Mouse (Mus musculus): ENCODE data around the gene Relb.

DNA sequence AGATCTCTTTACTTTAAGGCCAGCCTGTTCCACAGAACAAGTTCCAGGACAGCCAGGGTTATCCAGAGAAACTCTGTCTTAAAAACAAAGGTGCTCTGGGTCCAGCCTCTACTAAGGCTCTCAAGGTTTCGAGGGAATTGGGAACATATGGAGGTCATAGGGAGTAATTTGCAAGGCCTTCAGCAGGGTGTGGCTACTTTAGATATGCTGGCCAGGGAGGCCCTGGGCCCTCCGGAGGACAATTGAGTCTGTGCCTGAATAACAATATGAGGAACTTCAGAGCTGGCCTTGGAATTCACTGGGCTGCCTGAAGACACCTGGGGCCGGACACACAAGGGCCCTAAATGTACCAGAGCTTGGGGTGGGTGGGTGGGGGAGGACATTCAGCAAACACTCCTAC is 53.7 kb downstream of the Relb start:
- TF ChIP-seq CTCF (IDR thresholded peaks at IDR 0.05; ENCODE audit: borderline replicate concordance, control insufficient read depth, extremely low read depth, insufficient read depth, low read length, poor library complexity) (no peak), POLR2A (IDR thresholded peaks at IDR 0.05; ENCODE audit: control insufficient read depth, extremely low read depth, insufficient read depth, low read length, poor library complexity) (no peak)

Measured in thymus, adult 2 months (tissue).